Mouse (Mus musculus): ENCODE measurements at regions not wholly inside any gene's neighbourhood (a gene's known extent, or its start where the extent isn't known, plus 50 kb on each side); places are given as distances from the start of the nearest gene placed in this dataset.

DNA sequence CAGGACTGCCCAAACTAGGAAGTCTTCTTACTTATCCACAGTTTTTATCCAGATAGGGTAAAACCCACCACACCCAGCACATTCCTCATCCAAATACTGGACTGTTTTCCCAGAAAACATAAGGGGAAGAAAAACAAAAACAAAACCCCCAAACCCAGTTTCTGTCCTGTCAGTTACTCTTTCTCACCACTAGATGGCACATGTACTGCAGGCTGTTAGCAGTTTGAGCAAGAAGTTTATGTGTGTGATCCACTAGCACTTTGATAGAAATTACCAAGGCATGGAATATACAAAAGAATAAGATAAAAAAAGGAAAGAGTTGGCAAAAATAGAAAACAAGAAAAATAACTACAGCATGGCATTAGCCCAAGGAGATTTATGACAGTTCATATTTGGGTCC lies 76.2 kb upstream of the Chd6 start:
- TF ChIP-seq CTCF (IDR thresholded peaks at IDR 0.05; ENCODE audit: control insufficient read depth, insufficient read depth, low read length) (0 out of 2 replicates have a peak, but pooled peaks have one; percentile 18), POLR2A (IDR thresholded peaks at IDR 0.05; ENCODE audit: borderline replicate concordance, control insufficient read depth, low read depth, low read length) (no peak)
- H3K4me1 ChIP-seq (ENCODE audit: control insufficient read depth, insufficient read depth, low read length): no peaks in the 10 kb centered on the region

DNA sequence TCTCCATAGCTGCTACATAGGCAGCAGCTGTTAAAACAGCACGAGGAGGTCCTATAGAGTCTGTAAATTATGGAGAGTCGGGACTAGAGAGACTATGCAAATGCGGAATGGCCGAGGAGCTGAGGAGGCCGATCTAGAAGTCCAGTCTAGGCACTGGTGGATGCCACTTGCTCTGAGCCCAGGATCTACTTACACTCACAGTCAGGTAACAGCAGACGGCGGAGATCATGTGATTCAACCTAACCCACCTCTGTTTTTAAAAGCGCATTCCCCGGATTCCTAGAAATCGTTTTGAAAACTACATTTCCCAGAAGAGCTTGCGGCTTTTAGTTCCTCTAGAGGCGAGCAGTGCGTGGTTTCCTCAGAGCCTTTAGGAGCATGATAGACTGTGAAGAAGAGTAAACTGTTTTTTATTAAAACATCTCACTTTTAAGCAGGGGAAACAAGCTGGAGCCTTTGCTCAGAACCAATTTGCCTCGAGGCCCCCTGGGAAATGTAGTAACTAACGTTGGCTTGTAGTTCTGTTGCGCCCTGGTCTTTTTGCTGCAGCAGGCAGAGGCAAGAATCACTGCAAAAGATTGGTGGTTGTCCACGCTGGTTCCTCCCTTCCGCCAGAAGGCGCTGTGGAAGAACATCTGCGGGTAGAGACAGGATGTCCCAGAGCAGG lies 68.6 kb upstream of the Chd6 start:
- 4% methylated on average over 20 of the region's 20 CpGs for WGBS
- TF ChIP-seq POLR2A (IDR thresholded peaks at IDR 0.05; ENCODE audit: borderline replicate concordance, control insufficient read depth, low read depth, low read length) (no peak), CTCF (IDR thresholded peaks at IDR 0.05; ENCODE audit: control insufficient read depth, insufficient read depth, low read length) (no peak)
- Histone ChIP-seq H3K4me1 (ENCODE audit: control insufficient read depth, insufficient read depth, low read length) (no peaks in the 10 kb centered on the region), H3K4me3 (replicated peaks; ENCODE audit: control insufficient read depth, low read depth, low read length) (peak overlapping the region; percentile 47), H3K27ac (ENCODE audit: control insufficient read depth, insufficient read depth, low read depth, low read length, poor library complexity) (no peak overlapping the region)

More for the DNA sequence above, 76.2 kb upstream of the Chd6 start:
- no peak overlapping the region for H3K27ac ChIP-seq (ENCODE audit: control insufficient read depth, insufficient read depth, low read depth, low read length, poor library complexity)
- no peak overlapping the region for H3K4me3 ChIP-seq (replicated peaks; ENCODE audit: control insufficient read depth, low read depth, low read length)

GRCm38 (mm10) chr2:161166681-161167080 lies 57.8 kb upstream of the Chd6 start:
- no peaks in the 10 kb centered on the region for H3K4me1 ChIP-seq (ENCODE audit: control insufficient read depth, insufficient read depth, low read length)
- WGBS: 60% methylated on average over 3 of the region's 3 CpGs
- TF ChIP-seq POLR2A (IDR thresholded peaks at IDR 0.05; ENCODE audit: borderline replicate concordance, control insufficient read depth, low read depth, low read length) (no peak), CTCF (IDR thresholded peaks at IDR 0.05; ENCODE audit: control insufficient read depth, insufficient read depth, low read length) (no peak)
- no peak overlapping the region for H3K27ac ChIP-seq (ENCODE audit: control insufficient read depth, insufficient read depth, low read depth, low read length, poor library complexity)
- no peak overlapping the region for H3K4me3 ChIP-seq (replicated peaks; ENCODE audit: control insufficient read depth, low read depth, low read length)

DNA sequence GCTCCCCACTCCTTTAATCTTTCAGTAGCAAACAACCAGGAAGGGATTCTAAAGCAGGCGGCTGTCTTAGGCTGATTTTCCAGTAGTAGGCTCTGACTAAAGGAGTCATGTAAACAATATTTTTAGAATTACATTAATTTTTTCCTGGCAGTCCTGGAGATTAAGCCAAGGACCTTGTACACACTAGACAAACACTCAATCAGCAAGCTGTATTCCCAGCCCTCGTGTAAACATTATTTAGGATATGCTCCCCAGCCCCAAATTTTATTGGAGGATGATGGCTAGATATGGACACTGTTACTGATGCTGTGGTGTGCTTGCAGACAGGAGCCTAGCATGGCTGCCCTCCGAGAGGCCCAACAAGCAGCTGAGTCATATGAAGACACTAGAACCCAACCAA lies 56.6 kb upstream of the Chd6 start:
- H3K27ac ChIP-seq (ENCODE audit: control insufficient read depth, insufficient read depth, low read depth, low read length, poor library complexity): no peak overlapping the region
- H3K4me3 ChIP-seq (replicated peaks; ENCODE audit: control insufficient read depth, low read depth, low read length): no peak overlapping the region
- no peaks in the 10 kb centered on the region for H3K4me1 ChIP-seq (ENCODE audit: control insufficient read depth, insufficient read depth, low read length)
- WGBS: 70% methylated on average over 3 of the region's 3 CpGs
- TF ChIP-seq CTCF (IDR thresholded peaks at IDR 0.05; ENCODE audit: control insufficient read depth, insufficient read depth, low read length): no peak
- no peak for TF ChIP-seq POLR2A (IDR thresholded peaks at IDR 0.05; ENCODE audit: borderline replicate concordance, control insufficient read depth, low read depth, low read length)

GRCm38 (mm10) chr2:161164320-161164719 lies 55.4 kb upstream of the Chd6 start:
- Histone ChIP-seq H3K4me1 (ENCODE audit: control insufficient read depth, insufficient read depth, low read length) (no peaks in the 10 kb centered on the region), H3K4me3 (replicated peaks; ENCODE audit: control insufficient read depth, low read depth, low read length) (no peak overlapping the region), H3K27ac (ENCODE audit: control insufficient read depth, insufficient read depth, low read depth, low read length, poor library complexity) (no peak overlapping the region)
- TF ChIP-seq CTCF (IDR thresholded peaks at IDR 0.05; ENCODE audit: control insufficient read depth, insufficient read depth, low read length): no peak
- no peak for TF ChIP-seq POLR2A (IDR thresholded peaks at IDR 0.05; ENCODE audit: borderline replicate concordance, control insufficient read depth, low read depth, low read length)
- 40% methylated on average over 5 of the region's 5 CpGs for WGBS
